Mouse (Mus musculus) embryonic fibroblast, embryonic 13.5 days (primary cell): ENCODE data around the gene Nr2e1.

Experiments
- CTCF ChIP-seq: IDR thresholded peaks from 2 replicates; pipeline ENCODE4 v1.5.1; 2011; ENCODE audit warnings: mild to moderate bottlenecking, control low read depth, low read length, moderate library complexity, borderline replicate concordance; ENCODE audit not compliant: insufficient read depth
- POLR2A ChIP-seq: IDR thresholded peaks from 2 replicates; pipeline ENCODE4 v1.6.1; 2011; ENCODE audit warnings: low read depth, mild to moderate bottlenecking, control low read depth, low read length, moderate library complexity

- TF ChIP-seq CTCF (no peak), POLR2A (no peak)
These were observed 15.2 kb upstream of the Nr2e1 start for GRCm38 (mm10) chr10:42598615-42599014.
